Mouse (Mus musculus) layer of hippocampus, postnatal 10 days (tissue): Measurements from ENCODE around the gene Ptprd. TPM values are rescaled to one million over a fixed set of nuclear protein-coding genes. Genes with fewer than 3 reads are reported as not detected.

Experiments
- DNase-seq, 2 experiments: peaks; one replicate each; pipeline ENCODE4 v3.0.0; 2021; ENCODE audit warnings: low spot score in 2 of 2
- total RNA-seq, 2 experiments: library from RNA; stranded (reverse); gene quantifications; 2 replicates each; pipeline ENCODE4 v1.2.3; 2021

The Ptprd gene
- total RNA-seq, 2 experiments from 2014 or later, result 196 to 217 TPM

DNA sequence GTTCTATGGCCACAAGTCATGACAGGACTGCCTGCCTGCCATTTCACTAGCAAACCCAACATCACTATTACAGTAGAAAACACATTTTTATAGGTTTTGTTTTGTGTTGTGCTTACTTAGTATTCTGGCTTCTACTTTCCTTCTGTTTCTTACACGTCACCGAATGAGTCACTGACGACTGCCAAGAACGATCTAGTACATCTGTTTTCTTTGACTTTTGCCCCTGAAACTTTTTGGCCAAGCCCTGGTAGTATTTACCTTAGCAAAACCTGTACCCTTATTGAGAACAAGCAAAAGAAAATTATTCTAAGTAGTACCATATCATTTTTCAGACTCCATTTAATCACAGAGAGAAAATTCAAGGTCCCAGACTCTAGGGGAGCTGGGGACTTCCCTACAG lies 1797.2 kb downstream of the Ptprd start:
- DNase-seq, result no peak

DNA sequence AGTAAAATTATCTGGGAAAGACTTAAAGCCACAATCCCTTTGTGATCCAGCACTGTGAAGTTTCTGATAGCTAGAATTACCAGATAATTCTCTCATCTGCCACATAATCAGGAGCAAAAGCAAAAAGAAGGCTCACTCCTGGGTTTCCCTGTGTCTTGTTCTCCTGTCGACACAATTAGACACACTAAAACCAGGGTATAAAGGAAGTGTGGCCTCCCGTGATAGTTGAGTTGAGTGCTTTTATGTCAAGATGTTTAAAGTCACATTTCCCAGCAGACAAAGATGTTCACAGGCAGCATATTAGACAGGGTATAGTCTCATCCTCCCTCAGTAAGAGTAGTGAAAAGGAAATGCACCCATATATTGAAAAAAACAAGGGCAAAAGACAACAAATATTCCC lies 1801.7 kb downstream of the Ptprd start:
- DNase-seq, result no peak

DNA sequence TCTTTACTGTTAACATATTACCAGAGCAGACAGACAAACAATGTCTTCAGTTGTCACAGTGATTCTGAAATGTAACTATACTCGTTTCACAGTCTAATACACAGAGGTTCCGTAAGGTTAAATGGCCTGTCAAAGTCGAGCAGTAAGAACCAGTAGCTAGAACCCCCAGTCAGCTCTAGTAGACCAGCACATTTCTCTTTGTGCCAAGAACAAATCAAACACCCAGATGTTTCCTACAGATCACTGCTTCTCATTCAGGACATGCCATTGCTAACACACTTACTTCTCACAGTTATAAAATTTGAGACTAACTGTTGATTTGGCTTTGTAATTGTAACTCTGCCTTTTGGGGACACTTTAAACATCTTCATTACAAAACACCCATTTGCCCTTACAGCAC lies 1802.6 kb downstream of the Ptprd start:
- no peak for DNase-seq

DNA sequence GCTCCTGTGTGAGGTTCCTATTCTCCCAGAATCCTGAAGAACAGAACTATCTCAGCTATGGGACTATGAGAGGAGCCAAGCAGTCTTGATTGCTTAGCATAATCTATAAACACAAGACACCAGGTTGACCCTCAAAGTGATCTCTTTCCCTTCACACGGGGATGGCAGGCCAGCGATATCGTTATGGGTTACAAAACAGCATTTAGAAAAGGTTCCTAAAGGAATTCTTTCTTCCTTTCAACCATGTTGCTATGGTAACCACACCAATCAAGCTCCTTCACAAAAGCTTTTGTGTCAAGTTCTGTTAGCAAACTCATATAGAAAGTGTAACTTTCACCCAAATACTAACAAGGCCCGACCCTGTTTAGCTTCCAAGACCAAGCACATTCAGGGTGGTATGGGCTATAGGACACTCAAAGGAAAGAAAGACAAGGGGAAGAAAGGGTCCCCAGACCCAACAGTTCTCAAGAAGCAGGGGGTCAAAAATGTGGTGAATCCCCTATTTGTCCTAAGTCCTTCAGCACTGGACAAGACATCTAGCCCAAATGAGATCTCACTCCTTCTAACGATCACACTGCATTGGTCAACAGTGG lies 1805.8 kb downstream of the Ptprd start:
- DNase-seq, result no peak

DNA sequence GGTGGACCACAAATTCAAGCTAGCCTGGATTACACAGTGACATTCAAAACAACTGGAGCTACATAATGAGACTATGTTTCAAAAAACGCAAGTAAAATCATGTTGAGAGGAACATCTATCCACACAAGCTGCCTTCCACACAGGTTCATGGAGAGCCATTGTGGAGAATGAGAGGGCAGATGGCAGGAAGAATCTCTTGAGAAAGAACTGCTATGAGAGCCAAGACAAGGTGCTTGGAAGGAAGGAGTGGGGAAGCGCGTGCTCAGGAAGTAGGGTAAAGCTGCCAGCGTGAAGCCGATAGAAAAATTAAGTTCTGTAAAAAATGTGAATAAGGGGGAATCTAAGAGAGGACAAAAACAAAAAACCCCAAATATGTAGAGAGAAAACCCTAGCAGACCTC lies 1808.5 kb downstream of the Ptprd start:
- no peak for DNase-seq

DNA sequence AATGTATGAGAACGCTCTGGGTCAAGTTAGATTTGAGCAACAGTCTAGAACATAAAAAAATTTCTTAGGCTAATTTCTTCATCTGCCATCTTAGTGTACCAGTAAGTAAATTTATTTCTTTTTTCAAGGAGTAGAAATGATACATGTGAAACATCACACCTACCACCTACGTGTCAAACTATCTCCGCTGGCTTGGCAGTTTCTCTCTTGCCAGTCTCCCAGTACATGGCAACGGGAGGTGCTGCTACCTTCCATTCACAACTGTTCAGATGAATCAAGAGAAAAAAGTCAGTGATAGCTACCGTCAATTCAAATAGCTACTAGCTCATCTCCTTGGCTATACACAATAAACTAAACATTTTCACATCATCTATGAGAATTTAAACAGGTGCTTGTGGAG lies 1823.9 kb downstream of the Ptprd start:
- DNase-seq, result no peak

DNA sequence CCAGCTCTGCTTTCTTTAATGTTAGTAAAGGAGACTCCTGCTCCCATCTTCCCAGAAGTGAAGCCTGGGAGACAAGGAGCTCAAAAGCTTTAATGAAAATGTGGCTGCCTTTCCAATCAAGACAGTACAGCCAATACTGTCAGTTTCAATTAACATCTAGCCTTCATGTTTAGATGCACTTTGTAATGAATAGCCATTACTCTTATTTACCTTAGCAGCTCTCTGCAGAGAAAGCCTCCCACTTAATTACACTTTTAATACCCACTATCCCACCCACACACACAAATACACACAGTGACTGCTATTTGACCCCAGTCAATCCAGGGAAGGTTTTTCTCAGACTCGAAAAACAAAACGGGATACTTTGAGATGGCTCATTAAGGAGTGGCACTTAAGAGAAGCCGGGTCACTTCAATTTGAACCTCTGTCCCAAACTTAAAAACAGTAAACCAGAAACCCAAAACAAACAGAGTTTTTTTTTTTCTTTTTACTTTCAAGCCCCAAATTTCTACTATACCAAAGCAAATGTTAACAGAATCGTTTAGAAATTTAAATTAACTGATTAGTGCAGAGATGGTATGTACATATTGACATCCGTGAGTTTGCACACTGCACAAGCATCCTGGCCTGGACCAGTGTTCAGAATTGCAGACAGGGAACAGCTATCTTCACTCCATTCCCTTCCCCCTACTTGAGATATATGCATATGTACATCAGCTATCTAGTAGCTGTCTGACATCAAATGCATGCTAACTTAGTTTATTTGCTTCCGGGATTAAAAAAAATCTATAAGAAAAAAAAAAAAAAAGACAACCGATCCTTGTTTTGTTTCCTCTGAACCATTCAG lies 1824.6 kb downstream of the Ptprd start:
- no peak for DNase-seq

DNA sequence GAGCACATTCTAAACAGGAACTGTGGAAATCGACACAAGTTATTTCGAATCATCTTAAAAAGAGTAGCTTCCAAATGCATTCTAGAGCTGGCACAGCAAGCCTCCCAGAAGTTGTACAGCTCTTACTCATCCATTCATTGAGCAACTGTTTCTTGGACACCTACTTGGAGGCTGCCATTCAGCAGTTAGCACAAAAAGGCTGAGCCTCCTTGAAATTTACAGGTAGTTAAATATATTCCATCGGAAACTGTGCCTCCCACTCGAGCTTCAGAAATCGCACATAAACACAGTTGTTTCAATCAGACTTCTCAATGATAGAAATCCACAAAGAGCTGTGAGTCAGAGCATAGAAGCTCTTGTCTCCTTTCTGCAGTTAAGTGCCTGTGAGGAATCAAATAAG lies 1825.9 kb downstream of the Ptprd start:
- no peak for DNase-seq

DNA sequence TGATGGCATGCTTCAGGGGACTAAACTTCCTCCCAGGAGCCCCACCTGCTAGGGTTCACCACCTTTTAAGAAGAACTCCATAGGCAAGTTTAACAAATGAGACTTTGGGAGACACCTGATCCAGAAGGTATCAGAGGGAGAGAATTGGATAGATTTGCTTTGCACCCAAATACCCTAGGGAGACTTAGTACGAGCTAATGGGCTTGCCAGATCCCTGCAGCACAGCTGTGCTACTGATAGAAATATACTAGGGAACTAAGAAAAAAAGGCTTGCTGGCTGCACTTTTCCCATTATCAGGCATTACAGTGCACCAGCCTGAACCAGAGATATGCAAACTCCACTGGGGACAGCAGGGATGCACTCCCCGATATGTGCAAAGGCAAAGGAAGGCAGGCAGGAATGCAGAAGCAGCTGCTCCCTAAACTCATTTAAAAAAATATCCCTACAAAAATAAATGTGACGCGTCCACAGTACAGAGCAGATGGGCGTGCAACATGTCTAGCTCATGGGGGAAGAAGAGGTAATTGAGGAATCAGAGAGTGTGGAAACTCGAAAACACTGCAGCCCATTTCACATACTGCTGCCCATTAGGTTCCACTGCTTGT lies 1831.3 kb downstream of the Ptprd start:
- DNase-seq, result peak; percentile 28 to 33

DNA sequence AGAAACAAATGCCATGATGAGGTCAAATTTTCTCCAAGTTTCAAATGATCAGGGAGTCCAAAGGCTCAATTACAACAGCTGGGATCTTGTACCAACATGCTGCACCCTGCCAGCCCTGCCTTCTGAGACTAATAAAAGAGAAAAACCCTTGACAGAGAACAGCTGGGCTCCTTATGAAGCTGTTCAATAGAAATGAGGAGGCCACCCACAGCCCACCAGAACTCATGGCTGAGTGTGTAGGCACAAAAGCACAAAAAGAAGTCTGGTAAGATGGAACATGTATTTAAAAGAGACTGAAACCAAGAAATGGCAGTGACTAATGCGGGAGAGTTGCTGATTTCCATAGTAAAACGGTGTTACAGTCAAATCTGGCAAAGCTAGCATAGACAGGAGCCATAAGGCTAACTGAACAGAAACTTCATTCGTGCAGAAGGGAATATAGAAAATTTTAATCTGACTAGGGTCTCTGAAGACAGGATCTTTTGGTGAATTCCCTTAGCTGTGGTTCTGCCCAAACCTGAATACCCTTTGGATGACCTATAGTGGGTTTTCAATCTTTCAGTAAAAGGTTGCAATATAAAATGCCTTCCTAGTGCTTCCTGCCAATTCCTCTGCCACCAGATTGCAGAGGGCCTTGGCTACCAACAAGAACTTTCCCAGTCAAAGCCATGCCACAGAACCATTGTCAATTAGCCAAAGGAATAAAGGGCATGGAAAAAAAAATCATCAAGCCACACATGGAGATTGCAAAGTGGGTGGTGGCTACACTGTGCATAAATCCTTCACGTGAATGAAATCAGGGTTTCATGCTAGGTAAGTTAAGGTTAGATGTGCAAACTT lies 1841.5 kb downstream of the Ptprd start:
- peak in 1 of 2 experiments; percentile 23 for DNase-seq

DNA sequence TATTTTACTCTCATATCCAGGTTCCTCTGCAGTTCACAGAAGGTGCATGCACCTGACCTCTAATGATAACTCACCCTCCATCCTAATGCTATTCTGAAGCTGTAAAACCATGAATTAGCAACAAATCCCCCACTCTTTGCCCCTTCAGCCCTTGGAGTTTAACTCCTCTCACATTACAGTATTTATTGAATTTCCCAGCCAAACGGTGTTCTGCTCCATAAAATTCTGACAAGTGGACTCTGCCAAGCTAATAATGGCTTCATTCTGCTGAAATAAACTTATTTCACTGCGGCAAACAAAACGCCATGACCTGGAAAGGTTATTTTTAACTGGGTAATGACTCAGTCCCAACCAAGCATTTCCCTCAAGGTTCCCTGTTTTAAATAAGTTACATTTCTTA lies 1842.7 kb downstream of the Ptprd start:
- no peak for DNase-seq

DNA sequence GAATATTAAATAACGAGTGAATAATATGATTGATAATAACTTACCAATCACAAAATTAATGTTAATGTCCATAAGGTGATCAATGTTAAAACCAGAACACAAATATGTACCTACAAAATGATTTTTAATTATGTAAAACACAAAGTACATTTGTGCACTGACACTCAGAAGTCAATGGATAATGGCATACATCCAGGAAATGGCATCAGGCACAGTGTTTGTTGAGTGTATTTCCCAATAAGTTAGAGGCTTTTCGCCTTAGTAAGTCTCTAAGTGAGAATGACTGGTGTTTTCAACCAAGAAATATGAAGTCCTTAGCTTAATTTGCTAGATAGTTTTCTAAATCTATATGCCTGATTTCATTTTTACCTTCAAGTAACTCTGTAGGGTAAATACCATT lies 1843.5 kb downstream of the Ptprd start:
- DNase-seq, result no peak

DNA sequence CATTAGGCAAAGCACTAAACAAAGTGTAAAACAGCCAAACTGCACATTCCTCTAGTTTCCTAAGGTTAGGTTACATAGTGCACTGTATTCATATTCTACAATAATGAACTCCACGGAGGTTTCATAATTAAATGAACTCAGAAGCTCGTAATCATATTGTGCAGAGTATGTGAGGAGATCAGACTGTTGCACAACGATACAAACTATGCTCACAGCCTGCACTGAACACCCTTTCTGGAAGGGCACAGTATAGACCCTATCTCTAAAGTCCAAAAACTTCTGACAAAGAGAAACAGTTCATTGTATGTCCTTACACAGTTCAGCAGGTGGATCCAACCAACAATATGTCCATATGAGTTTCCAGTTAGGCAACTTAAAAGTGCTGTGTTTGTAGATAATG lies 1844.5 kb downstream of the Ptprd start:
- no peak for DNase-seq

DNA sequence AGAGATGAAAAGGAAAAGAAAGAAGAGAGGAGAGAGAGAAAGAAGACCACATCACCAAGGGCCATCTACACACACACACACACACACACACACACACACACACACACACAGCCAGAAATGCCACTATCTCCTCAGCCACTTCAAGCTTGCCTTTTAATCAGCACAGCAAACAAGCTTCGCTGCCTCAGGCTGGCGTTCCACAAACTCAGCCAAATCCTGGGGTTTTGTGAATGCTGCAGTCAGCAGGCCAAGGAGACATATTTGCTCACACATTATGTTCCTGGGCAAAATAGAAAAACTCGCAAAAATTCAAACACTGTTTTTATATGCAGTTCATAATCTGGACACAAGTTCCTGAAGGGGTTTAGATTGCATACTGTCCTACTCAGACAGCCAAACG lies 1845.9 kb downstream of the Ptprd start:
- DNase-seq, result peak; percentile 23 to 37

DNA sequence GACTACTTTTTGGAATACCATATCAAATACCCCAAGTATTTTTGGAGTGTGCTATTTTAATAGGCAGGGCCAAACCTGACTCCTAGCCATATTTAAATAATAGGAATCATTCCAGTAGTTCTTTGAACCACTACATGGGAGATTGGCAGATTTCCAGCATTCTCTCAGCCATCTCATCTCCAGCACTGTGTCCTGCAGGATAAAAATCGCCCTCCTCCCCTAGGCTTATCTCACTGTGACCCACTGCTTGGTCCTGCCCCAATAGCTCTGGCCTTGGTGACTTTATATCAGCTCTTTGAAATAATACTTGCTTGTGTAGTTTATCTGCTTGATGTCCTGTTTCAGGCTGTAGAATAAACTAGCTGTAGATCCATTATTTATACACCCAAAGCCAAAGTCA lies 1850.2 kb downstream of the Ptprd start:
- DNase-seq, result no peak

DNA sequence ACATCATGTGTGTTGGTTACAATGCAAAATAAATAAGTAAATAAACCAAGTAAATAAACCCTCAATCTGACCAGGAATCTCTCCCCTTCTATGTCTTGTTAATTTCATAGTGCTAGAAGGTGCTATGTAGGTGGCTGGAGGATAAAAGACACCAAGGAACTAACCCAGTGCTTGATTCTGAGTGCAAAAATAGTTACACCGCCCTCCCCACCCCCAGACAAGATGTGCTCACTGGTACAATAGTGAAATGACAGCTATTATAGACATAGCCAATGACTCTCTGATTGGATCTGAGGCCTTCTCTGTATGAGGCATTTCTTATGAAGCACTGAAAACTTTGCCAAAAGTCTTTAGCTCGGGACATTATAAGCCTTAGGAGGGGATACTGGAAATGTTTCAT lies 1857.6 kb downstream of the Ptprd start:
- no peak for DNase-seq

DNA sequence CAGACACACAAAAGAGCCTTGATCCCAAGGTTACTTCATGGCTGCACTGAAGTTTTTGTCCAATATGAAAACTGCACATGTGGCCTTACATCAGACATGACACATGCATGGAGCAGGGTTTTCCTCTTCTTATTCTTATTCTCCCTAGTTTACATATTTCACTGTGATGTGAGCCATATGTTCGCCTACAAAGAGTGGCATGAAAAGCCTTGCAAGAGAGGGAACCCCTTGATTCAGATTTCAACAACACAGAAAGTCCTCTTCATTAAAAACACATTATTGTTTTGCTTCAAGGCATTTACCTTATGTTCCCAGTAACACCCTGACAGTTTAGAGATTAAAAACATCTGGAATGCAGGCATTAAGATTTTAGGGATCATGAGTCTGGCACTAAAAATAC lies 1859.3 kb downstream of the Ptprd start:
- no peak for DNase-seq

DNA sequence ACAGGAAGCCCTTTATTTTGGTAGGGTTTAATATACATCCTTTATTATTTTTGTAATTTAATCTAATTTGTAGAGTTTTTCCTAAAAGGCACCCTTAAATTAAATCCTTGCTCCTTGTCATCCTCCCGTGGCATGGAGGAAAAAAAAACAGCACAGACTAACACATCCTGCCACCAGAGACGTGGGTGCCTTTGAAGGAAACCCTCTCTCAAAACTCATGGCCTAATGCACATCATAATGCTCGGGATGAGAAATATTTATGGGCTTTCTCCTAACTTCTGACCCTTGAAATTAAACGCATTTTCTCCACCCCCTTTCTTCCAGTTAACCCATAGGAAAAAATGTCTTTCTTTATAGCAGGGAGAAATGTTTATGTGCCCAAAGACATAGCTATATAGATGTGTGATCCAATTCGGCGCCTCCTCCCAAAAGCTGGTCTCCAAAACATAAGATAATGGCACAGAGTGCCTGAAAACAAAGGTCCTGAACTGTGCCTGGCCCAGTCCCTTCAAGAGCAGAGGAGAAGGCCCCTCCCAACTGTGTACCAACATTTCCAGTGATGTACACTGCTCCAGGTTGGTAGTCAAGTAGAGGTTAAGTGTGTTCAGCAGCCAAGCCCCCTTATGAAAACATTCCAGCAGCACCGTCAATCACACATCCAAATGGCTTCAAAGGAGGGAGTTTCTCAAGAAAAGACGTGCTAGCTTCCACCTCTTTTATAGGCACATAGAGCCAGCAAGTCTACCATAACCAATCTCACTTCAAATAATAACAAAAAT lies 1860.4 kb downstream of the Ptprd start:
- no peak for DNase-seq

DNA sequence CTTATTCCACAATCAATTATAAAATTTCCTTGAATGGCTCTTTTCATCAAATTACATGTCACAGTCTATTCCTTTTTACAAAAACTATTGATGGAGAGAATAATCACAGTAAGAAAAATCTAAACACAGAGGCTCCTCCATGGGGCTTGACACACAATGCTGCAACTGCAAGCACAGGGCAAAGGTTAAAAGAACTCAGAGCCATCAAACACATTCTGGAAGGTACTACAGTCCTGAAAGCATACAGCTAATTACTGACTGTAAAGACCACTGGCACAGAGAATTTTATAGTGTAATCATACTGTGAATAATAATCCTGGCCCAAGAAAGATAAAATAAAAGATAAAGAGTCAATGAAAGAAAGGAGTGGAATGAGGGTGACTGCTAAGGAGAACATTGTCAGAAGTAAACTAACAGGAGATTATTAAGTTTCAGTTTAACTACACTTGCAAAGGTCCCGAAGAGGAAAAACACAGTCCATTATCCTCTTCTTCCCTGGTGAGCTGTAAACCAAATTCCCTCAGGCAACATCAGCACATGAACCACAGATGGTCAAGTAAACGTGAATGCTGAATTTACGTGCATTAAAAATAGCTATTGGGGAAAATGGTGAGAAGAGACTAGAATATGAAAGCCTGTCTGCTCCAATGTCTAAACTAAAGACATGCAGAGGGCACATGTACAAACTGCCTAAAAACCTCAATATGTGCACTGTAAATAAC lies 1861.4 kb downstream of the Ptprd start:
- no peak for DNase-seq

DNA sequence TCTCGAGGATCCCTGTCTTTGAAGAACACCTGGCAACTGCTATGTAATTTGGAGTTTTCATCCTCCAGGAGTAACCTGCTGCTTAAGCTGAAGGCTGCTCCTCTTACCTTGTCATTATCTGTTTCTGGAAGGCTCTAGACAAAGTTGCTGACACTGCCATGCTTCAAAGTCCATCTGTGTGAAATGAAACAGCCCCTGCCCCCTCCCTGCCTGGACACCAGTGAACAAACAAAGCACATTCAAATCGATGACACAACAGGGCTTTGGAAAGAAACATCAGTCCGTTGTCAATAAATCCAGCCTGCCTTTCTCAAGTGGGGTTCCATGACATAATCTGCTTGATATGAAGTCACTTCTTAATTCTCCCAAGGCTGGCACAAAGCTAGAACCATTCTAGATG lies 1867.7 kb downstream of the Ptprd start:
- no peak for DNase-seq
